Mouse (Mus musculus) layer of hippocampus, adult 18-20 months (tissue): ENCODE data around the gene Pard3b. TPM values are rescaled to one million over a fixed set of nuclear protein-coding genes. Genes with fewer than 3 reads are reported as not detected.
A peak's percentile ranks its signal among the peaks of the same experiment; 100 is the strongest.

Source experiments
- DNase-seq, 2 experiments: peaks; one replicate each; pipeline ENCODE4 v3.0.0; 2022; ENCODE audit warnings: low spot score in 2 of 2
- long read RNA-seq: library from polyadenylated mRNA; stranded (forward); transcript quantifications from one replicate; pipeline ENCODE4 v2.0.0, GENCODE M21; 2021
- total RNA-seq, 2 experiments: library from RNA; stranded (reverse); gene quantifications; 2 replicates each; pipeline ENCODE4 v1.2.3; 2021

The Pard3b gene
- total RNA-seq: 1 to 10 TPM; 5.4 to 5.9 TPM
- long read RNA-seq, partial matches to known transcripts: 0 of 1 reads
- long read RNA-seq, other reads (novel, unspliced or antisense): 0 of 1 reads

GRCm38 (mm10) chr1:61638347-61639111 lies at the start of gene Pard3b:
TSS of gene Pard3b (plus strand) at chr1:61638824.
- DNase-seq: peak; percentile 3 to 13

GRCm38 (mm10) chr1:61616176-61616575 lies 22.4 kb upstream of the Pard3b start:
- no peak for DNase-seq

- DNase-seq: no peak
Observed at GRCm38 (mm10) chr1:61620651-61621050, 18.0 kb upstream of the Pard3b start.

GRCm38 (mm10) chr1:61629857-61630256 lies 8.8 kb upstream of the Pard3b start:
- no peak for DNase-seq

- DNase-seq: no peak
Observed at GRCm38 (mm10) chr1:61639114-61640093, 780 bp downstream of the Pard3b start.

- DNase-seq: no peak
Observed at GRCm38 (mm10) chr1:61641880-61642279, 3.3 kb downstream of the Pard3b start.

GRCm38 (mm10) chr1:61645062-61645461 lies 6.4 kb downstream of the Pard3b start:
- DNase-seq: no peak

GRCm38 (mm10) chr1:61649964-61650363 lies 11.3 kb downstream of the Pard3b start:
- no peak for DNase-seq

- no peak for DNase-seq
Observed at GRCm38 (mm10) chr1:61651454-61652271, 13.0 kb downstream of the Pard3b start.

- DNase-seq: no peak
Observed at GRCm38 (mm10) chr1:61657760-61658159, 19.1 kb downstream of the Pard3b start.

- DNase-seq: no peak
Observed at GRCm38 (mm10) chr1:61659931-61660330, 21.3 kb downstream of the Pard3b start.

GRCm38 (mm10) chr1:61685221-61685814 lies 46.7 kb downstream of the Pard3b start:
- no peak for DNase-seq

GRCm38 (mm10) chr1:61685921-61686320 lies 47.3 kb downstream of the Pard3b start:
- DNase-seq: no peak

- no peak for DNase-seq
Observed at GRCm38 (mm10) chr1:61688301-61688700, 49.7 kb downstream of the Pard3b start.

- DNase-seq: no peak
Observed at GRCm38 (mm10) chr1:61698462-61699218, 60.0 kb downstream of the Pard3b start.

- DNase-seq: no peak
Observed at GRCm38 (mm10) chr1:61709812-61710211, 71.2 kb downstream of the Pard3b start.

- DNase-seq: no peak
Observed at GRCm38 (mm10) chr1:61711523-61711922, 72.9 kb downstream of the Pard3b start.

- DNase-seq: no peak
Observed at GRCm38 (mm10) chr1:61729654-61730053, 91.0 kb downstream of the Pard3b start.

GRCm38 (mm10) chr1:61736550-61736949 lies 97.9 kb downstream of the Pard3b start:
- no peak for DNase-seq

GRCm38 (mm10) chr1:61742831-61743230 lies 104.2 kb downstream of the Pard3b start:
- DNase-seq: no peak
